Mouse (Mus musculus): ENCODE measurements around the gene Cluap1.
"Not testable (repeated sequence)": the region's sequence is repeated elsewhere in the genome, so short reads cannot be mapped to it uniquely, and the experiment has no call there.

GRCm38 (mm10) chr16:3974456-3974855 lies 65.9 kb downstream of the Cluap1 start:
- not testable (repeated sequence) for TF ChIP-seq CTCF, EP300 (IDR thresholded peaks at IDR 0.05)
